Mouse (Mus musculus) embryo, embryonic 10 days (tissue): Measurements from ENCODE around the gene Psg28.
"Not testable (repeated sequence)": the region's sequence is repeated elsewhere in the genome, so short reads cannot be mapped to it uniquely, and the experiment has no call there.

ENCODE experiments used
- DNase-seq: peaks from one replicate; pipeline ENCODE4 v3.0.0-alpha.2; 2015; ENCODE audit warnings: low spot score

The Psg28 gene

DNA sequence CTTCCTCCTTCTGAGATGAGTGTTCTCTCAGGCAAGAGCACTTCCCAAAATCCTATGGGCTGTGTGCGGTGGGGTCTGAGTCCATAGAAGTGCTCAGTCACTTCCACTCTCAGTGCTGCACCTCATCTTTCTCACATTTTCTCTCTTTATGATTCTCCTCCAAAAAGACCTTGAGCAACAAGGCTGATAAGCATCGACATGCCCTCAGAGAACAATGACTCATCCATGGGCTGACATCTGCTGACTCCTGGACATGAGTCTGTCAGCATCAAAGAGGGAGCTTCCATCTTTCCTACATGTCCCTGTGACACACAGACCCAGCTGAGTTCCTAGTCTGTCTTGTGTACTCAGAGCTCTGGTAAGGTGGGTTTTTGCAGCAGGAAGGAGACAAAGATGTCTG is at the start of gene Psg28:
TSS of gene Psg28 (minus strand) at position 101 of the 400 bp plus-strand sequence.
- not testable (repeated sequence) for DNase-seq

DNA sequence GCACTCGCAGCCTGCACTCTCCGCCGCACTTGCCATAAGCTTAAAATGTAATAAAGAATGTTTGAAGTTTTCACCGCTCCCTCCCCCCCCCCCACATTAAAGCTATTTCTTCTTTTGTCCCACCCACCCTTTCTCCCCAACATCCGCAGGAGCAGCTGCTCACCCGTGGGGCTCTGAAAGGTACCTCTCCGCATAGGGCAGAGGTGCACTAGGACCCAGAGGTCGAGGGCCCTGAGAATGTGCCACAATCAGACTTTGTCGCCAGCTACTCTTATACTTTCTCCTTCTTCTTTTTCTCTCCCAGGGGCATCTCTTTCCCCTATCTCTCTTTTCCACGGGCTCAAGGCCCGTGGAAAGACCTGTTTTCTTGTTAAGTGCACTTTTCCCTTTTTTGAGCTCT is 28.4 kb downstream of the Psg28 start:
- DNase-seq = peak; percentile 4

DNA sequence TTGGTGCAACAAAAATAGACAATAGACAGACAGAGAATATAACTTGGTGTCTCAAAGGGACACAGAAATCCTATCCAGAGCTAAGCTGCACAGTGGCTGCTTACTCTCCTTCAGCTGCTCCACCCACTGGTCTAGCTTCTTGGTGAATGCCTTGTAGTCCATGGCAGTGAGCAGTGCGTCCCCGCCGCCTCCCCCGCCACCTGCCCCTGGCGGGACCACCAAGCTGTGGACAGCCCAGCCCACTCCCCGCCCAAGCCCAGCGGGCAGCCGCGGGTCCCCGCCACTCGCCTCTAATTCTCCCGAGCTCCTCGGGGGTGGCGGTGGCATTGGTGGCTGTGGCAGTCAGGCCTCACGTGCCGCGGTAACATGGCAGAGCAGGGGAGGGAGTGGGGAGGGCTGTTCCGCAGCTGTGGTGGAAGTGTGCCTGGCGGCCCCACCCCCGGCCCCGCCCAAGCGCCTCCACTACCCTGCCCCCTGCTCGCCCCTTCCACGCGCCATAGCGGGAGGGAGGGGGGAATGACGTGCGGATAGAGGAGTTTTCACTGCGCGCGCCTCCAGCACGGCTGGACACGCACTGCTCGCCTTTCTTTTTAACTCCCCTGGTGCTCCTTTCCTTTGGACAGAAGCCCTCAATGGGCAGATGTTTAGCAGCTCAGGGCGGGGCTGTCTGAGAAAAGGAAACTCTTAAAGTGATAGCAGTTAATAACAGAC is 29.2 kb downstream of the Psg28 start:
- peak; percentile 3 for DNase-seq

DNA sequence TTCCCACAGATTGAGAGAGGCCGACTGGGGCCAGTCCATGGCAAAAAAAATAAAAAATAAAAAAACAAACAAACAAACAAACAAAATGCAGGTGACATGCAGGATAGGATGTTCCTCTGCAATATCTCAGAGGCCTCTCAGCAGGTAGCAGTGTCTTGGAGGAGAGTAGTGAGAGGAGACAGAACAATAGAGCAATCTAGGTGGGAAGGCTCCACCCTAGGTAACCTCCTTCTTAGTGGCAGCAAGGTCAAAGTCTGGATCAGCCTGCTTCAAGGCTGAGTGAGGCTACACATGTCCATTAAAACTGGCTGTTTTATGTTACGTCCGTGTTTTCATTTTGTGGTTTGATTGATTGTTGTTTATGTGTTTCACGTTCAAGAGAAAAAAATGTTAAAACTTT is 40.4 kb downstream of the Psg28 start:
- DNase-seq = not testable (repeated sequence)

DNA sequence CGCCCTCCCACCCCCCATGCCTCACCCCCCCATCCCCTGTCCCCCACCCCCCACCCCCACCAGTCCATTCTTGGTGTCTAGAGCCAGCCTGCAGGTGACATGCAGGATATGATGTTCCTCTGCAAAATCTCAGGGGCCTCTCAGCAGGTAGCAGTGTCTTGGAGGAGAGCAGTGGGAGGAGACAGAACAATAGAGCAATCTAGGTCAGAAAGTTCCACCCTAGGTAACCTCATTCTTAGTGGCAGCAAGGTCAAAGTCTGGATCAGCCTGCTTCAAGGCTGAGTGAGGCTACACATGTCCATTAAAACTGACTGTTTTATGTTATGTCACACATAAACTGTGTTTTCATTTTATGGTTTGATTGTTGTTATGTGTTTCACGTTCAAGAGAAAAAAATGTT is 53.5 kb downstream of the Psg28 start:
- no peak for DNase-seq
